Mouse (Mus musculus): Measurements from ENCODE around the gene Hoxd11.

DNA sequence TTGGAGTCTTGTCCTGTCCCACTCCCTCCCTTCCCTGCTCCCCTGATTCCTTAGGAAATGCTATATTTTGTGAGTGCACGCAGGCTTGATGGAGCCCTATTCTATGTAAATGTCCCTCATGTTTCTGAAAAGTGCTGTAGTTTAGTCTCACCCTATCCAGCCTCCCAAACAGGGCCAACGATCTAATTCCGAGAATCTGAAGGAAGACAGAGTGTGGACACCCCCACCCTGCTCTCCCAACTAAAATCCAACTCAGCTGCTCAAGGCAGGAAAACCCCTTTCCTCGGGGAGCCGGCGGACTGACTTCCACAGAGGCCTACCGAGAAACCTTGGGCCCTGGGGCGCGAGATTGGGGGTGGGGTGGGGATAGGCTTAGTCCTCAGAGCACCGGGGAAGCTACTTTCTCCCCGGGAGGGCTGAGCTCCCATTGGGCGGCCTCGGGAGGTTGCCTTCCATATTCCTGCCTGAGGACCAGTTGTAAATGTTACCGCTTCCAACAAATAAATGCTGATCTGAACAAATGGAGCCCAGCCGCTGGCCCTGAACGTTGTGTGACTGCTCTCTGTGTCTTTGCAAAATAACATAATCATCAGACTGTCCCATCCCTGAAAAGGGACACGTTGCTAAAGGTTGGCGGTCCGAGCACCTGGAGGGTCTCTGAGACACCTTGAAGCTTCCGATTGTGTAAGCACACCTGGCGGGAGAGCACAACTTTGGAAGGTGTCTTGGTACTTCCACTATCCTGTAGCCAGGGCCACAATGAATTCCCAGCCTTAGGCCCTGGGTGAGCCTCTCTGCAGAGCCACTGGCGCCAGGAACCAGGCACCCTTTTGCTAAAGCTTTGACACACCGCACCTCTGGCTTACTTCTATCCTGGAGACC, 20.5 kb downstream of the Hoxd11 start:
- no peak for TF ChIP-seq CTCF (IDR thresholded peaks at IDR 0.05; ENCODE audit: low read depth, low read length)
- no peak for TF ChIP-seq EP300 (IDR thresholded peaks at IDR 0.05; ENCODE audit: insufficient read depth, low read depth, low read length)
- no peak for TF ChIP-seq POLR2A (IDR thresholded peaks at IDR 0.05; ENCODE audit: insufficient read depth, low read length)
